Mouse (Mus musculus) MEL (cell line): Measurements from ENCODE around the gene Cyp2d22.

Source experiments
- CTCF ChIP-seq, 3 experiments: IDR thresholded peaks in 2 of 3; conservative IDR thresholded peaks in 1 of 3; 2 replicates each; pipeline ENCODE4 v1.5.1; 2011 to 2012; ENCODE audit warnings: low read length in 3 of 3, low read depth in 2 of 3, mild to moderate bottlenecking in 2 of 3, improper control_type of control experiment in 1 of 3, inconsistent platforms in 1 of 3, mixed read lengths in 1 of 3, moderate library complexity in 1 of 3; ENCODE audit not compliant: control insufficient read depth in 1 of 3, insufficient read depth in 1 of 3, poor library complexity in 1 of 3, severe bottlenecking in 1 of 3
- EP300 ChIP-seq, 2 experiments: IDR thresholded peaks; 2 replicates each; pipeline ENCODE4 v1.6.1; 2011; ENCODE audit warnings: improper control_type of control experiment in 2 of 2, low read length in 2 of 2, low read depth in 1 of 2, mild to moderate bottlenecking in 1 of 2
- ETS1 ChIP-seq: IDR thresholded peaks from 2 replicates; pipeline ENCODE4 v1.6.1; 2012; ENCODE audit warnings: low read depth, mild to moderate bottlenecking, inconsistent platforms, low read length, improper control_type of control experiment, moderate library complexity
- MEF2A ChIP-seq: IDR thresholded peaks from 2 replicates; pipeline ENCODE4 v1.6.1; 2014; ENCODE audit warnings: low read depth, mild to moderate bottlenecking, inconsistent platforms, low read length, improper control_type of control experiment; ENCODE audit not compliant: poor library complexity, insufficient replicate concordance, severe bottlenecking; ENCODE audit errors: extremely low read depth
- MXI1 ChIP-seq: IDR thresholded peaks from 2 replicates; pipeline ENCODE4 v1.6.1; 2011; ENCODE audit warnings: mild to moderate bottlenecking, low read depth, low read length, improper control_type of control experiment
- POLR2A ChIP-seq, 2 experiments: IDR thresholded peaks; 2 replicates each; pipeline ENCODE4 v1.6.1; 2011 to 2012; ENCODE audit warnings: low read length in 2 of 2, mild to moderate bottlenecking in 2 of 2, control low read depth in 1 of 2, improper control_type of control experiment in 1 of 2, low read depth in 1 of 2, moderate library complexity in 1 of 2; ENCODE audit not compliant: control insufficient read depth in 1 of 2, insufficient read depth in 1 of 2, poor library complexity in 1 of 2
- RAD21 ChIP-seq: IDR thresholded peaks from 2 replicates; pipeline ENCODE4 v1.6.1; 2011; ENCODE audit warnings: mild to moderate bottlenecking, low read depth, low read length, improper control_type of control experiment
- TBP ChIP-seq: IDR thresholded peaks from 2 replicates; pipeline ENCODE4 v1.8.0; 2011; ENCODE audit warnings: low read depth, low read length, improper control_type of control experiment
- UBTF ChIP-seq: IDR thresholded peaks from 2 replicates; pipeline ENCODE4 v1.6.1; 2012; ENCODE audit warnings: low read depth, mild to moderate bottlenecking, inconsistent platforms, low read length, improper control_type of control experiment, moderate library complexity, borderline replicate concordance; ENCODE audit not compliant: insufficient read depth

DNA sequence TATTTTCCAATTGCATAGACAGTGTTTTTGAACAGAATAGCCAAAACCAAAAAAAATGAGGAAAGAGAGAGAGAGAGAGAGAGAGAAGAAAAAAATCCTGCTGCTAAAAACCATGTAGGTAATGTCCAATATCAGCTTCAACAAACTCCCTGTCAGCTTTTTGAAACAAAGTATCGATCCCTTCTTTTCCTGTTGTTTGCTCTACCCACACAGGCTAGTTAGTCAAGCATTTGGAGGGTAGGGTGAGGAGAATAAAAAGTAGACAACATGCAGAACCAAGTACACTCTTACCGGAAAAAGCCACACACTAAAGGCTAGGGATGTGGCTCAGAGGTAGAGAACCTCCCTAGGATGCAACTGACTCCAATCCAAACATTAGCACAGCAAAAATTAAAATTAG, 5.7 kb upstream of the Cyp2d22 start:
- TF ChIP-seq EP300 (IDR thresholded peaks at IDR 0.05; ENCODE audit: low read depth in 1 of 2, low read length in 2 of 2): no peak
- TF ChIP-seq TBP: no peak
- TF ChIP-seq POLR2A (IDR thresholded peaks at IDR 0.05; ENCODE audit: control insufficient read depth in 1 of 2, insufficient read depth in 1 of 2, low read depth in 1 of 2, low read length in 2 of 2, poor library complexity in 1 of 2): no peak
- no peak for TF ChIP-seq UBTF
- no peak for TF ChIP-seq CTCF (IDR thresholded peaks at IDR 0.05 in 2 of 3, conservative IDR thresholded peaks at IDR 0.05 in 1 of 3; ENCODE audit: control insufficient read depth in 1 of 3, insufficient read depth in 1 of 3, low read depth in 2 of 3, low read length in 3 of 3, poor library complexity in 1 of 3, severe bottlenecking in 1 of 3)
- no peak for TF ChIP-seq MXI1
- no peak for TF ChIP-seq ETS1
- no peak for TF ChIP-seq RAD21
- TF ChIP-seq MEF2A: no peak
